Mouse (Mus musculus): ENCODE data around the gene Fam19a4. TPM values are rescaled to one million over a fixed set of nuclear protein-coding genes. Genes with fewer than 3 reads are reported as not detected.

Gene Fam19a4
- polyA plus RNA-seq, 1 experiment from 2014 or later, result 0.83 TPM

DNA sequence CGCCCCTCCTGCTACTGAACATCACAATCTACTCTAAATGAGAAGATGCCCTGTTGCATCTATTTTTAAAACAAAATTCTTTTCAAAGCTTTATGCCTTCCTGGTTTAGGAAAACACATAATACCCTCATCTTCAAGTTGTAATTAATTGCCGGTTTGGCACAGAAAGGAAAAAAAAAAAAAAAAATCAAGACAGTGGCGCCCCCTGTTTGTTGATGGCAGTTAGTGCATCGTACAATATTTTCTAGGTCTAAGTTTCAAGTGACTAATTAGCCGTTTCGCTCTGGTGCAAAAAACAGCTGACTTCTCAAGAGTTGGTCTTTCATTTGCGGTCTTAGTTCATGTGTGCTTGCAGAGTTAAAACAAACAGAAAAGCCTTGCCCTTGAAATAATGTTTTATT, 207.1 kb downstream of the Fam19a4 start:
- ATAC-seq (no peak), DNase-seq (ENCODE audit: low spot score) (no peak)

DNA sequence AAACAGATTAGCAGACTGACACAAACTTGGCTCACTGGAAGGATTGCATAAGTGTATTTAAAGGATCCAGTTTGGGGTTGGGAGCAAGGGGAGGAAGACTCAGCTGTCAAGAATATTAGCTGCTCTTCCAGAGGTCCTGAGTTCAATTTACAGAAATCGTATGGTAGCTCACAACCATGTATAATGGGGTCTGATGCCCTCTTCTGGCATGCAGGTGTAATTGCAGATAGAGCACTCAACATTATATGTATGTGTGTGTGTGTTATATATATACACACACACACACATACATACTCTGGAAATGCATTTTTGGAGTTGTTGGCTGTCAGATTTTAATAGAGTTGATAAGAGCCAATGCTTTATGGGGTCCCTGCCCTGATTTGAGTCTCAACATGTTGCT, 216.3 kb downstream of the Fam19a4 start:
- H3K9ac ChIP-seq (ENCODE audit: low read length), result no peak overlapping the region
- no peaks in the 10 kb centered on the region for H3K36me3 ChIP-seq (ENCODE audit: control insufficient read depth, insufficient read depth, low read length)
- no peak overlapping the region for H3K27ac ChIP-seq (ENCODE audit: low read depth, low read length)
- ATAC-seq (no peak), DNase-seq (ENCODE audit: low spot score) (peak; percentile 19)
- no peaks in the 10 kb centered on the region for H3K27me3 ChIP-seq (replicated peaks; ENCODE audit: control insufficient read depth, insufficient read depth, low read length)
- 27% methylated on average over 1 of the region's 1 CpGs for WGBS
- H3K4me2 ChIP-seq (ENCODE audit: low read length), result no peak overlapping the region
- no peak overlapping the region for H3K4me3 ChIP-seq (ENCODE audit: low read depth, low read length)
- no peaks in the 10 kb centered on the region for H3K9me3 ChIP-seq (replicated peaks; ENCODE audit: control insufficient read depth, low read length)
- no peaks in the 10 kb centered on the region for H3K4me1 ChIP-seq (ENCODE audit: control insufficient read depth, insufficient read depth, low read length)

More for the DNA sequence above, 207.1 kb downstream of the Fam19a4 start:
- Histone ChIP-seq H3K9ac (ENCODE audit: low read length) (no peak overlapping the region), H3K4me3 (ENCODE audit: low read depth, low read length) (no peak overlapping the region), H3K4me1 (ENCODE audit: control insufficient read depth, insufficient read depth, low read length) (no peaks in the 10 kb centered on the region), H3K27me3 (replicated peaks; ENCODE audit: control insufficient read depth, insufficient read depth, low read length) (no peaks in the 10 kb centered on the region), H3K4me2 (ENCODE audit: low read length) (no peak overlapping the region), H3K36me3 (ENCODE audit: control insufficient read depth, insufficient read depth, low read length) (no peaks in the 10 kb centered on the region), H3K9me3 (replicated peaks; ENCODE audit: control insufficient read depth, low read length) (no peaks in the 10 kb centered on the region), H3K27ac (ENCODE audit: low read depth, low read length) (no peak overlapping the region)
- WGBS, result 64% methylated on average over 7 of the region's 7 CpGs

DNA sequence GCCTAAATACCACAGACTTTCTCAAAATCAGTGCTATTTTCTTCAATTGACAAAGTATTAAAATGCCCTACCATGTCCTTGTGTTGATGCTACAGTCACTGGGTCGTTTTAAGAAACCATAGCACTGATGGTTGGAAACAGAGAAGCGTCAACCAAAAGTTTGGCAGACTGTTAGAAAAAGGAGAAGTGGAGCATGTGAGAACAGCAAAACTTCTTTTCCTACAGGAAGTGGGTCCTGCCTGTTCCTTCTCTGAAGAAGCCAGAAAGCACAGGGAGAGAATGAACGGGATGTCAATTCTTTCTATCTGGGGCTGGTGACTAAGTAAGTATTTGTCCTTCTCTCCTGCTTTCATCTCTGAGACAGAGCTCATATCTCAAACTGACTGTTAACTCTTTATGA, 219.6 kb downstream of the Fam19a4 start:
- ATAC-seq (no peak), DNase-seq (ENCODE audit: low spot score) (no peak)
- no peaks in the 10 kb centered on the region for H3K9me3 ChIP-seq (replicated peaks; ENCODE audit: control insufficient read depth, low read length)
- H3K36me3 ChIP-seq (ENCODE audit: control insufficient read depth, insufficient read depth, low read length), result no peaks in the 10 kb centered on the region
- H3K9ac ChIP-seq (ENCODE audit: low read length), result no peak overlapping the region
- no peaks in the 10 kb centered on the region for H3K27me3 ChIP-seq (replicated peaks; ENCODE audit: control insufficient read depth, insufficient read depth, low read length)
- no peak overlapping the region for H3K4me3 ChIP-seq (ENCODE audit: low read depth, low read length)
- H3K4me2 ChIP-seq (ENCODE audit: low read length), result no peak overlapping the region
- no peaks in the 10 kb centered on the region for H3K4me1 ChIP-seq (ENCODE audit: control insufficient read depth, insufficient read depth, low read length)
- no peak overlapping the region for H3K27ac ChIP-seq (ENCODE audit: low read depth, low read length)
- WGBS, result 82% methylated on average over 3 of the region's 3 CpGs

DNA sequence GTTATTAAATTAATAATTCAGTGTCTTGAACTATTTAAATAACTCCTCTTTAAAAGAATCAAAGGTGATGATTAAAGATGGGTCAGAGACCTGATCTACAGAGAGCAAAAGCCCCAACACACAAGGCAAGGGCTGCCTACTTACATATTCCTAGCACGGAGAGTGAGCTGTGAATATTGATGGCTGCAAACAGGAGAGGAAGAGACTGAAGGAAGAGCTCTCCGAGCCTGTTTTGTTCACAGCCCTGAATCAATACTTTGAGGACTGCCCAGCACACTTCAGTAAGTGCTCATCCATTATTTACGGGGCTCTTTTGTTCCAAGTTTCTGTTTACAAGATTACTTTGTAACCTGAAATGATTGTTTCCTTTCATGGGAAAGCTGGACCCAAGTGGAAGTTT, 233.6 kb downstream of the Fam19a4 start:
- H3K4me1 ChIP-seq (ENCODE audit: control insufficient read depth, insufficient read depth, low read length), result no peaks in the 10 kb centered on the region
- no peak overlapping the region for H3K27ac ChIP-seq (ENCODE audit: low read depth, low read length)
- no peak overlapping the region for H3K9ac ChIP-seq (ENCODE audit: low read length)
- ATAC-seq, result no peak
- 36% methylated on average over 3 of the region's 3 CpGs for WGBS
- no peak overlapping the region for H3K4me2 ChIP-seq (ENCODE audit: low read length)
- no peak for DNase-seq (ENCODE audit: low spot score)
- H3K4me3 ChIP-seq (ENCODE audit: low read depth, low read length), result no peak overlapping the region
- H3K9me3 ChIP-seq (replicated peaks; ENCODE audit: control insufficient read depth, low read length), result no peaks in the 10 kb centered on the region
- no peaks in the 10 kb centered on the region for H3K27me3 ChIP-seq (replicated peaks; ENCODE audit: control insufficient read depth, insufficient read depth, low read length)
- H3K36me3 ChIP-seq (ENCODE audit: control insufficient read depth, insufficient read depth, low read length), result no peaks in the 10 kb centered on the region

DNA sequence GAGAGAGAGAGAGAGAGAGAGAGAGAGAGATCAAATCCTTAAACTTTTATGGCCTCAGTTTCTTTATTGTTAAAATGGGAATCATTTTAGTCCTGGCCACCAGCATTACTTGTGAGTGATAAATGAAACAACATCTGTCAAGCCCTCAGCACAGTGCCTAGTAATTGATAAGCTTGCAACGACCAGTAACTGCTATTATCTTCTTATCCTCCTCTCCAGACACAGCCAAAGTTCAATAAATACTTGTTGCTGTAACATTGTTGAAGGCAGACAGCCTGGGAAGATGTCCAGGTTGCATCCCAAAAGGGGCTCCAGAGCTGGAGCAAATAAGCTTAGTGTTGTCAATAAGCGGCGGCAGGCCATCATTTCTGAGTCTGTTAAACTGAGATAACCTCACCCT, 257.2 kb downstream of the Fam19a4 start:
- Histone ChIP-seq H3K27me3 (replicated peaks; ENCODE audit: control insufficient read depth, insufficient read depth, low read length) (no peaks in the 10 kb centered on the region), H3K9me3 (replicated peaks; ENCODE audit: control insufficient read depth, low read length) (no peaks in the 10 kb centered on the region), H3K36me3 (ENCODE audit: control insufficient read depth, insufficient read depth, low read length) (no peaks in the 10 kb centered on the region), H3K4me2 (ENCODE audit: low read length) (no peak overlapping the region), H3K27ac (ENCODE audit: low read depth, low read length) (no peak overlapping the region), H3K4me1 (ENCODE audit: control insufficient read depth, insufficient read depth, low read length) (no peaks in the 10 kb centered on the region), H3K4me3 (ENCODE audit: low read depth, low read length) (no peak overlapping the region), H3K9ac (ENCODE audit: low read length) (no peak overlapping the region)
- no peak for ATAC-seq
- no peak for DNase-seq (ENCODE audit: low spot score)
- WGBS, result 86% methylated on average over 3 of the region's 3 CpGs

DNA sequence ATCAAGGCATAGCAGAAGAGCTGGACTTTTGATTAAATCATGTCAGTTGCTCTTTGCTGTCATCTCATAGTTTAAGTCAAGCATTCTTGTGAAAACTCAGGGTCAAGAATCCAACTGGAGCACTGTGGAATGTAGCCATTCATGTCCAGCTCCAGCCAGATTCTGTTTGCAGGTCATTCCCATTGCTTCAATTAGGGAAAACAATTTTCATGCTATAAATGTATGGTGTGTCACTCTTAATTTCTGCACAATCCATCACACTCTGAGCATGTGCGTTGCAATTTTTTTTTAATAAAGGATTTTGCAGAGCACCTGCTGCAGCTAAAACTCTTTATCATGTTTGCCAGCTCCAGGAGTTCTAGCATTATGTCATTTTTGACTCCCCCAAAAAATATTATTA, 261.5 kb downstream of the Fam19a4 start:
- no peak overlapping the region for H3K27ac ChIP-seq (ENCODE audit: low read depth, low read length)
- H3K9me3 ChIP-seq (replicated peaks; ENCODE audit: control insufficient read depth, low read length), result no peaks in the 10 kb centered on the region
- H3K9ac ChIP-seq (ENCODE audit: low read length), result no peak overlapping the region
- no peak overlapping the region for H3K4me3 ChIP-seq (ENCODE audit: low read depth, low read length)
- H3K4me2 ChIP-seq (ENCODE audit: low read length), result no peak overlapping the region
- no peaks in the 10 kb centered on the region for H3K36me3 ChIP-seq (ENCODE audit: control insufficient read depth, insufficient read depth, low read length)
- DNase-seq (ENCODE audit: low spot score) (no peak), ATAC-seq (no peak)
- no peaks in the 10 kb centered on the region for H3K27me3 ChIP-seq (replicated peaks; ENCODE audit: control insufficient read depth, insufficient read depth, low read length)
- H3K4me1 ChIP-seq (ENCODE audit: control insufficient read depth, insufficient read depth, low read length), result no peaks in the 10 kb centered on the region
- 92% methylated on average over 1 of the region's 1 CpGs for WGBS

DNA sequence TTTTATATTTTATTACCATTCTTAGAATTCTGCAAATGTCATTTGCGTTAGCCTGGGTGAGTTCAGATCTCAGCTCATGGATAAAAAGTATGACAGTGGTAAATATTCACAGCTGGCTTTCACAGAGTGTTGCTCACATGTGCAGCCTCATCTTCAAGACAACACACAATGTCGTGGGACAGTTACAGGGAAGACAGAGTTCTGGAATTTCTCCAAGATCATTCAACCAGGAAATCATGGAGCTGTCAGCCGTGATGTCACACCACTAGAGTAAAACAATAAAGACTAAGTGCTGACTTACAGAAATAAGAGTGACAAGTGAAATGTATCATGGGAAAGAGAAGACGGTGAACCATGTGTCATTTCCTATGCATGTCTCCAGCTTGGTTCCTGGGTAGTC, 262.8 kb downstream of the Fam19a4 start:
- ATAC-seq (no peak), DNase-seq (ENCODE audit: low spot score) (no peak)
- Histone ChIP-seq H3K27me3 (replicated peaks; ENCODE audit: control insufficient read depth, insufficient read depth, low read length) (no peaks in the 10 kb centered on the region), H3K36me3 (ENCODE audit: control insufficient read depth, insufficient read depth, low read length) (no peaks in the 10 kb centered on the region), H3K9ac (ENCODE audit: low read length) (no peak overlapping the region), H3K9me3 (replicated peaks; ENCODE audit: control insufficient read depth, low read length) (no peaks in the 10 kb centered on the region), H3K4me2 (ENCODE audit: low read length) (no peak overlapping the region), H3K4me3 (ENCODE audit: low read depth, low read length) (no peak overlapping the region), H3K4me1 (ENCODE audit: control insufficient read depth, insufficient read depth, low read length) (no peaks in the 10 kb centered on the region), H3K27ac (ENCODE audit: low read depth, low read length) (no peak overlapping the region)
- 82% methylated on average over 4 of the region's 4 CpGs for WGBS

Other genes with a start within 250 kb of the Fam19a4 start
- gene Eogt, start 88.8 kb upstream of the Fam19a4 start, polyA plus RNA-seq (2014; fragmentation: Nextera tagmentation; extraction: Ambion mirVana), result 4.6 and 5.4 TPM in 2 replicates
- gene Tmf1, start 118.7 kb upstream of the Fam19a4 start, polyA plus RNA-seq (2014; fragmentation: Nextera tagmentation; extraction: Ambion mirVana), result 30.9 and 36.3 TPM in 2 replicates
- gene Uba3, start 145.2 kb upstream of the Fam19a4 start, polyA plus RNA-seq (2014; fragmentation: Nextera tagmentation; extraction: Ambion mirVana), result 96.4 and 119 TPM in 2 replicates
- gene Arl6ip5, start 150.3 kb upstream of the Fam19a4 start, polyA plus RNA-seq (2014; fragmentation: Nextera tagmentation; extraction: Ambion mirVana), result 72.5 and 79.2 TPM in 2 replicates
- not detected in 2 replicates for gene Lmod3, start 192.3 kb upstream of the Fam19a4 start, polyA plus RNA-seq (2014; fragmentation: Nextera tagmentation; extraction: Ambion mirVana)